Mouse (Mus musculus): ENCODE data around the gene Pla2g1b. TPM values are rescaled to one million over a fixed set of nuclear protein-coding genes. Genes with fewer than 3 reads are reported as not detected.

The Pla2g1b gene
- polyA plus RNA-seq (2014; fragmentation: Nextera tagmentation; extraction: Ambion mirVana) = 0.46 and 0.57 TPM in 2 replicates

- no peak within 1 kb of the TSS for H3K4me2 ChIP-seq (replicated peaks; ENCODE audit: low read depth, low read length)
- H3K4me1 ChIP-seq (ENCODE audit: control insufficient read depth, insufficient read depth, low read length) = no peaks in the 10 kb centered on the region
- H3K36me3 ChIP-seq (ENCODE audit: control insufficient read depth, insufficient read depth, low read length) = no peaks in the 10 kb centered on the region
- H3K9me3 ChIP-seq (ENCODE audit: control insufficient read depth, low read length) = no peaks in the 10 kb centered on the region
- no peak within 1 kb of the TSS for H3K27ac ChIP-seq (ENCODE audit: low read depth, low read length)
- 47% methylated on average over 9 of the region's 9 CpGs for WGBS
- no peaks in the 10 kb centered on the region for H3K27me3 ChIP-seq (ENCODE audit: control insufficient read depth, insufficient read depth, low read length)
- no peak within 1 kb of the TSS for H3K9ac ChIP-seq (ENCODE audit: low read depth, low read length)
- no peak within 1 kb of the TSS for H3K4me3 ChIP-seq (ENCODE audit: low read length)
- no peak for ATAC-seq (ENCODE audit: low FRiP score, low TSS enrichment)
These were observed at the start of gene Pla2g1b for GRCm38 (mm10) chr5:115465642-115466420. Gene Pla2g1b (plus strand): TSS chr5:115466262.

GRCm38 (mm10) chr5:115428831-115429358 is 37.2 kb upstream of the Pla2g1b start:
- ATAC-seq (ENCODE audit: low FRiP score, low TSS enrichment) = 0 out of 2 replicates have a peak, but pooled peaks have one; percentile 4

GRCm38 (mm10) chr5:115429359-115430186 is 36.5 kb upstream of the Pla2g1b start, which contains the start of gene Msi1:
Gene Msi1 (plus strand): TSS chr5:115429599.
- peak; percentile 82 for ATAC-seq (ENCODE audit: low FRiP score, low TSS enrichment)
- Histone ChIP-seq H3K36me3 (ENCODE audit: control insufficient read depth, insufficient read depth, low read length) (peaks cover 17% of the 10 kb centered on the region), H3K27ac (ENCODE audit: low read depth, low read length) (peak within 1 kb of the TSS; percentile 89), H3K9ac (ENCODE audit: low read depth, low read length) (peak within 1 kb of the TSS; percentile 99), H3K4me3 (ENCODE audit: low read length) (peak within 1 kb of the TSS; percentile 96), H3K4me2 (replicated peaks; ENCODE audit: low read depth, low read length) (peak within 1 kb of the TSS; percentile 85), H3K9me3 (ENCODE audit: control insufficient read depth, low read length) (no peaks in the 10 kb centered on the region), H3K27me3 (ENCODE audit: control insufficient read depth, insufficient read depth, low read length) (peaks cover 5% of the 10 kb centered on the region; the same call in 1 of the 2 replicates), H3K4me1 (ENCODE audit: control insufficient read depth, insufficient read depth, low read length) (peaks cover 24% of the 10 kb centered on the region; the same call in 1 of the 2 replicates)
- WGBS = under 1% methylated on average over 61 of the region's 117 CpGs

More at GRCm38 (mm10) chr5:115428831-115429358, 37.2 kb upstream of the Pla2g1b start:
- peak overlapping the region; percentile 24; the same call in 1 of the 2 replicates for H3K27ac ChIP-seq (ENCODE audit: low read depth, low read length)
- 2% methylated on average over 20 of the region's 20 CpGs for WGBS
- peaks cover 5% of the 10 kb centered on the region; the same call in 1 of the 2 replicates for H3K27me3 ChIP-seq (ENCODE audit: control insufficient read depth, insufficient read depth, low read length)
- H3K4me1 ChIP-seq (ENCODE audit: control insufficient read depth, insufficient read depth, low read length) = peaks cover 17% of the 10 kb centered on the region; the same call in 1 of the 2 replicates
- no peaks in the 10 kb centered on the region for H3K9me3 ChIP-seq (ENCODE audit: control insufficient read depth, low read length)
- H3K4me2 ChIP-seq (replicated peaks; ENCODE audit: low read depth, low read length) = peak overlapping the region; percentile 85
- peaks cover 11% of the 10 kb centered on the region for H3K36me3 ChIP-seq (ENCODE audit: control insufficient read depth, insufficient read depth, low read length)
- peak overlapping the region; percentile 96 for H3K4me3 ChIP-seq (ENCODE audit: low read length)
- H3K9ac ChIP-seq (ENCODE audit: low read depth, low read length) = peak overlapping the region; percentile 99

- Histone ChIP-seq H3K9me3 (ENCODE audit: control insufficient read depth, low read length) (no peaks in the 10 kb centered on the region), H3K9ac (ENCODE audit: low read depth, low read length) (peak overlapping the region; percentile 99), H3K27me3 (ENCODE audit: control insufficient read depth, insufficient read depth, low read length) (peaks cover 5% of the 10 kb centered on the region; the same call in 1 of the 2 replicates), H3K4me1 (ENCODE audit: control insufficient read depth, insufficient read depth, low read length) (peaks cover 32% of the 10 kb centered on the region), H3K36me3 (ENCODE audit: control insufficient read depth, insufficient read depth, low read length) (peaks cover 22% of the 10 kb centered on the region), H3K27ac (ENCODE audit: low read depth, low read length) (peak overlapping the region; percentile 89), H3K4me3 (ENCODE audit: low read length) (peak overlapping the region; percentile 96), H3K4me2 (replicated peaks; ENCODE audit: low read depth, low read length) (peak overlapping the region; percentile 85)
- under 1% methylated on average over 52 of the region's 73 CpGs for WGBS
- ATAC-seq (ENCODE audit: low FRiP score, low TSS enrichment) = peak; percentile 36
These were observed 35.7 kb upstream of the Pla2g1b start for GRCm38 (mm10) chr5:115430187-115430960.

GRCm38 (mm10) chr5:115431061-115431897 is 34.8 kb upstream of the Pla2g1b start:
- ATAC-seq (ENCODE audit: low FRiP score, low TSS enrichment) = no peak
- H3K4me3 ChIP-seq (ENCODE audit: low read length) = peak overlapping the region; percentile 96
- peaks cover 41% of the 10 kb centered on the region for H3K4me1 ChIP-seq (ENCODE audit: control insufficient read depth, insufficient read depth, low read length)
- peak overlapping the region; percentile 99 for H3K9ac ChIP-seq (ENCODE audit: low read depth, low read length)
- peak overlapping the region; percentile 18; the same call in 1 of the 2 replicates for H3K27ac ChIP-seq (ENCODE audit: low read depth, low read length)
- peaks cover 5% of the 10 kb centered on the region; the same call in 1 of the 2 replicates for H3K27me3 ChIP-seq (ENCODE audit: control insufficient read depth, insufficient read depth, low read length)
- no peaks in the 10 kb centered on the region for H3K9me3 ChIP-seq (ENCODE audit: control insufficient read depth, low read length)
- H3K36me3 ChIP-seq (ENCODE audit: control insufficient read depth, insufficient read depth, low read length) = peaks cover 25% of the 10 kb centered on the region
- peak overlapping the region; percentile 85 for H3K4me2 ChIP-seq (replicated peaks; ENCODE audit: low read depth, low read length)
- 13% methylated on average over 14 of the region's 14 CpGs for WGBS

- H3K36me3 ChIP-seq (ENCODE audit: control insufficient read depth, insufficient read depth, low read length) = peaks cover 25% of the 10 kb centered on the region
- peak overlapping the region; percentile 85 for H3K4me2 ChIP-seq (replicated peaks; ENCODE audit: low read depth, low read length)
- 30% methylated on average over 7 of the region's 7 CpGs for WGBS
- H3K4me3 ChIP-seq (ENCODE audit: low read length) = peak overlapping the region; percentile 96; the same call in 1 of the 2 replicates
- ATAC-seq (ENCODE audit: low FRiP score, low TSS enrichment) = no peak
- H3K9me3 ChIP-seq (ENCODE audit: control insufficient read depth, low read length) = no peaks in the 10 kb centered on the region
- H3K9ac ChIP-seq (ENCODE audit: low read depth, low read length) = peak overlapping the region; percentile 99
- peaks cover 47% of the 10 kb centered on the region for H3K4me1 ChIP-seq (ENCODE audit: control insufficient read depth, insufficient read depth, low read length)
- H3K27me3 ChIP-seq (ENCODE audit: control insufficient read depth, insufficient read depth, low read length) = peaks cover 5% of the 10 kb centered on the region; the same call in 1 of the 2 replicates
- H3K27ac ChIP-seq (ENCODE audit: low read depth, low read length) = peak overlapping the region; percentile 18; the same call in 1 of the 2 replicates
These were observed 34.2 kb upstream of the Pla2g1b start for GRCm38 (mm10) chr5:115431898-115432259.

- peak overlapping the region; percentile 85; the same call in 1 of the 2 replicates for H3K4me2 ChIP-seq (replicated peaks; ENCODE audit: low read depth, low read length)
- WGBS = 74% methylated on average over 11 of the region's 11 CpGs
- peak overlapping the region; percentile 7; the same call in 1 of the 2 replicates for H3K9ac ChIP-seq (ENCODE audit: low read depth, low read length)
- ATAC-seq (ENCODE audit: low FRiP score, low TSS enrichment) = no peak
- peaks cover 25% of the 10 kb centered on the region for H3K36me3 ChIP-seq (ENCODE audit: control insufficient read depth, insufficient read depth, low read length)
- no peak overlapping the region for H3K4me3 ChIP-seq (ENCODE audit: low read length)
- peaks cover 52% of the 10 kb centered on the region for H3K4me1 ChIP-seq (ENCODE audit: control insufficient read depth, insufficient read depth, low read length)
- H3K27ac ChIP-seq (ENCODE audit: low read depth, low read length) = no peak overlapping the region
- H3K9me3 ChIP-seq (ENCODE audit: control insufficient read depth, low read length) = no peaks in the 10 kb centered on the region
- H3K27me3 ChIP-seq (ENCODE audit: control insufficient read depth, insufficient read depth, low read length) = peaks cover 5% of the 10 kb centered on the region; the same call in 1 of the 2 replicates
These were observed 33.7 kb upstream of the Pla2g1b start for GRCm38 (mm10) chr5:115432395-115432794.
